Mouse (Mus musculus) erythroblast, embryonic 14.5 days (primary cell): ENCODE results near the gene Krtap5-1.

Experiments
- GATA1 ChIP-seq: IDR thresholded peaks from 2 replicates; pipeline ENCODE4 v1.6.1; 2012; ENCODE audit warnings: low read length, inconsistent platforms, mixed read lengths
- TAL1 ChIP-seq: IDR thresholded peaks from 3 replicates; pipeline ENCODE4 v1.6.1; 2012; ENCODE audit warnings: low read length, inconsistent platforms, mixed read lengths

DNA sequence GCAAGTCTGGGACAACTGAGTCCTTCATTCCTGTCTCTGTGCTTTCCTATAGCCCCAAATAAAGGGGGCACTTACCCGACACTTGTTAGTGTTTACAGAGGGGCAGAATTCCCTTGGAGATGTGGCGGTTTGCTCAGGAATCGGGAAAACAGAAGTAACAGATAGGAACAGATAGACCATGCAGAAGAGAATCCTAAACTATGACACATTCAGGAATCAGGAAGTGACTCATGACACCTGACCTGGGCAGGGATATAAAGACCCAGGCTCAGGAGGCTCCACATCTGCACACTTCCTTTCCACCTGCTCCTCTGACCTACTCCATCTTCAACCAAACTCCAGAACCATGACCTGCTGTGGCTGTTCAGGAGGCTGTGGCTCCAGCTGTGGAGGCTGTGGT lies 6.3 kb upstream of the Krtap5-1 start, which contains the start of gene Krtap5-4:
- TF ChIP-seq TAL1 (no peak), GATA1 (no peak)
